Mouse (Mus musculus) Patski (cell line): ENCODE results near the gene Zfp202. TPM values are rescaled to one million over a fixed set of nuclear protein-coding genes. Genes with fewer than 3 reads are reported as not detected.
"Not testable (repeated sequence)": the region's sequence is repeated elsewhere in the genome, so short reads cannot be mapped to it uniquely, and the experiment has no call there.

Experiments used
- ATAC-seq: fragments of 100-300 bp; one replicate; pipeline ENCODE4 v1.8.0; 2021
- CTCF ChIA-PET: fragments of 350-600 bp; sonication (Branson Sonifier 250); formaldehyde crosslinking; loops from one replicate; lab custom pipeline; 2022; ENCODE audit warnings: inconsistent platforms; lab: Charles Lee
- POLR2A ChIA-PET: fragments of 350-600 bp; sonication (Branson Sonifier 250); formaldehyde crosslinking; loops from one replicate; lab custom pipeline; 2022; ENCODE audit warnings: antibody characterized with exemption, inconsistent platforms; lab: Charles Lee
- DNase-seq: peaks from one replicate; pipeline ENCODE4 v3.0.0-alpha.2; 2011; ENCODE audit warnings: low read depth, low spot score
- H3K27me3 ChIP-seq: fragments of 371-371 bp; one replicate; pipeline ENCODE4 v1.5.1; 2021
- CTCF ChIP-seq: fragments of 100-300 bp; IDR thresholded peaks from one replicate; pipeline ENCODE4 v1.5.1; 2021
- in situ Hi-C: fragments of 300-500 bp; cut with MboI; formaldehyde crosslinking; loops from 3 replicates; pipeline ENCODE4 v1.11.1; 2018; ENCODE audit warnings: low pct_unique_long_range_greater_than_20kb, mixed read lengths
- polyA plus RNA-seq: library from polyadenylated mRNA; unstranded; gene quantifications from one replicate; pipeline ENCODE4 v1.2.3, GENCODE M21; 2021

Gene Zfp202
- 4.9 TPM for polyA plus RNA-seq

DNA sequence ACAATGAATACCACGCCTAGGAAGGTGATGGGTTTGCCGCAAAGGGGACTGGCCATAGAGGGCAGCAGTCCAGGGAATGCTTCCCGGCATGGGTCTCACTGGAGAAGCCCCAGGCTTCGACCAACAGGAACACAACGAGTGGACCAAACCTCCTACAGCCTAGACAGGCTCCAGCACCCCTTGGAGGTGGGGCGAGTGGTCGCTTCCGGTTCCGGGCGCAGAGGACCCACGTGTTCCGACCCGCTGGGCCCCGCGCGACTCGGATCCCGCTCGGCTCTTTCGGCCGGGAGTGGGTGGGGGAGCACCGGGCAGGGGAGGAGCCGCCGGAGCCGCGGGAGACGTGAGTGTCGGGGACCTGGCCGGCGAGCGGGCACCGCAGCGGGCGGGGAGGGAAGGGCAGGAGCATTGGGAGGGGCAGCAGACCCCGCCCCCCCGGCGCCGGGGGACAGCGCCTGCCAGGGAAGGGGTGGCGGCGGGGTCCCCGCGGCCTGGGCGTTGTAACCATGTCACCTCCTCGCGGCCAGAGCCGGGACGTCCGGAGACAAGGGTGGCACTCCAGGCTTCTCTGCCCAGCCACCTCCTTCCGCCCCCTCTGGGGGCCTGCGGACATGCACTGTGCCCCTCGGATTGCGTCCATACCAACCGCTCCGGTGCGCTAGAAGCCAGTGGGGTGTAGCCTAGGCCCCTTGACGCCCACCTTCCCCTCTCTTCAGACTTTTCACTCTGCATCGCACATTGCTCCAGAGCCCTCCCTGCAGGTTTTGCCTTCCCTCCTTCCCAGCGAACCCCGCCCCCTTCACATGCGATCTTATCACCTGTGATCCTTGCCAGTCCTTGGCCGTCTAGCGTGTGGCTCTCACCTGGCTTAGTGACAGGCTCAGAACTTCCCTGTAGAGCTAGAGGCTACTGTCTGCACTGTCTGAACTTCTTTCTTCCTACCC lies at the start of gene Zfp202:
Gene Zfp202 (plus strand): TSS at position 219 of the 941 bp plus-strand sequence.
- H3K27me3 ChIP-seq, result no peaks in the 10 kb centered on the region
- ATAC-seq, result peak; percentile 94
- DNase-seq, result peak; percentile 57
- peak; percentile 88 for TF ChIP-seq CTCF
- in situ Hi-C loops, result loop anchor here (5.0 kb wide), 1 partner anchor 75 kb away; no protein-coding TSS in a partner anchor
- POLR2A ChIA-PET, result no interaction called here
- CTCF ChIA-PET, result interaction anchor here (1.3 kb wide), 1 partner anchor 75 kb away, joined by 3 read pairs; no protein-coding TSS in a partner anchor

DNA sequence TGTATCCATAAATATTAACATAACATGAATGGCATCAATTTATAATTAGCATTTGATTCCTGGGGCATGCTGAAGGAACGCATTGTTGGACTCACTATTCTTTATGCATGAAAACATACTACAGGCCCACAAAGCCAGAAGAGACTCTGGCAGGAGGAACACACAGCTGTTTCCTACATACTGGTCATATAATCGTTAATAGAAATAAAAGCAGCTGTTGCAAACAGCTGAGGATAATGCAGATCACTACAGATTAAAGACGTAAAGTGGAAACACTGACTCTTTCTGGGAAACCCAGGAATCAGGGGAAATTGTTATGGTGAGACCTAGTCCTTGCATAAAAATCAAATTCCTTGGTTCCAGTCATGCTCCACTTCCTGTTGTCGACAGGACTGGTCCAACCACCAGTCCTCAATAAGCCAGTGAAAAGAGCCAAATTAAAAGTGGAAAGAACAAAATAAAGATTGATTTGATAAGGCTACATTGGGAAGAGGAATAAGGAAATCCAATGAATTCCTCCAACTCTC lies 36.9 kb upstream of the Zfp202 start:
- H3K27me3 ChIP-seq, result no peaks in the 10 kb centered on the region
- DNase-seq, result no peak
- ChIA-PET CTCF (no interaction called here), POLR2A (no interaction called here)
- ATAC-seq, result no peak
- no peak for TF ChIP-seq CTCF
- in situ Hi-C loops, result no loop called here

DNA sequence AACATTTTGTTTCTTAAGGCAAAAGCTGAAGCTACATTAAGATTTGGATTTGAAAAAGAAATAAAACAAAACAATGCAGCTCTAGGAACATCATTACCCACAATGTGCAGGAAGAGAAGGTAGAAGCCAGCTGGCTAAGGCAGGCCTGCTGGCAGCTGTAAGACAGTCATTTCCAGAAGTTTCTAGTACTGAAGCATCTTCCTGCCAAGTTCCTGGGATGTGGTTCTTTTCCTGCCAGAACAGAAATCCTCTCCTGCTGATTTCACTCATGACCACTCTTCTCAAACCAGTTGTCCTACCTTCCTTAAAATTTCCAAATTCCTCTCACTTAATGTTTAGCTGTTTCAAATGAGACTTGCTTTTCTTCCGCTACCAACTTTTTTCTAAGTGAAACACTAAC lies 25.7 kb upstream of the Zfp202 start:
- POLR2A ChIA-PET, result no interaction called here
- no peaks in the 10 kb centered on the region for H3K27me3 ChIP-seq
- in situ Hi-C loops, result no loop called here
- no peak for TF ChIP-seq CTCF
- CTCF ChIA-PET, result no interaction called here
- DNase-seq (no peak), ATAC-seq (no peak)

DNA sequence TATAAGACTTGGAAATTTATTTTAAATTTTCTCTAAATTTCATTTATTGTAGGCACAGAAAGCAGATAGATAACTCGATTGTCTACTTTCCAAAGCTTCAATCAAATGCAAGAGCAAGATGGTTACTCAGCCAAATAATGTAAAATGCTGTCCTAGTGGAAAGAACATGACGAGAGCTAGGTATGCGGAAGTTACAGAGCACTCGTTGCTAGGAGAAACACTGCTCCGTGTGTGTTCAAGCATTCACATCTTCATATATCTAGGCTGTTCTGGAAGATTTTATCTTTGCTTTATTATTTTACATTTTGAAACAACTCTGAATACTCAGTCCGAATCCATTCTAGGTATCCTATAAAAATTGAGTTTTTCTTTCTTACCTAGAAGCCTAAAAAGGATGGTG lies 15.1 kb upstream of the Zfp202 start:
- ATAC-seq (peak; percentile 90), DNase-seq (no peak)
- TF ChIP-seq CTCF, result no peak
- POLR2A ChIA-PET, result no interaction called here
- H3K27me3 ChIP-seq, result no peaks in the 10 kb centered on the region
- in situ Hi-C loops, result no loop called here
- CTCF ChIA-PET, result no interaction called here

DNA sequence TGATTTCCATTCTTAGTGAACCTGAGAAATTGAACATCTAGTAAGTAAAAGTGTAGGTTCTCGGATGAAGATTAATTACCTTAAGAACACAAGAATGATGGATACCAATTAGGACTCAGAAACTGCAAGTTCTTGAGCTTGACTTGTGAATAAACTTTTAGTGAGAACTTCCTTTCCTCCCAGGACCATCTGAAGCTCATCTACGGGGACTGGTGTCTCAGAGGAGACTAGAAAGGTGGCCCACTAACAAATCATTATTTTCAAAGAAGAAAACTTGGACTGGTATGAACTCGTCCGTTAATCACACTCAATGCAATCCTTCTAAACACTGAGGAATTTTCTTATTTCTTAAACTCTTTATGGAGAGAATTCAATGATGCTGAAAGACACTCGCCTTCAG lies 11.5 kb upstream of the Zfp202 start, which contains the start of gene Olfr986:
Gene Olfr986 (plus strand): TSS at position 301 of the 400 bp plus-strand sequence.
- DNase-seq (no peak), ATAC-seq (no peak)
- no peak for TF ChIP-seq CTCF
- in situ Hi-C loops, result no loop called here
- ChIA-PET POLR2A (no interaction called here), CTCF (interaction anchor here (1.4 kb wide), 1 partner anchor 64 kb away, joined by 3 read pairs; no protein-coding TSS in a partner anchor)
- H3K27me3 ChIP-seq, result no peaks in the 10 kb centered on the region

DNA sequence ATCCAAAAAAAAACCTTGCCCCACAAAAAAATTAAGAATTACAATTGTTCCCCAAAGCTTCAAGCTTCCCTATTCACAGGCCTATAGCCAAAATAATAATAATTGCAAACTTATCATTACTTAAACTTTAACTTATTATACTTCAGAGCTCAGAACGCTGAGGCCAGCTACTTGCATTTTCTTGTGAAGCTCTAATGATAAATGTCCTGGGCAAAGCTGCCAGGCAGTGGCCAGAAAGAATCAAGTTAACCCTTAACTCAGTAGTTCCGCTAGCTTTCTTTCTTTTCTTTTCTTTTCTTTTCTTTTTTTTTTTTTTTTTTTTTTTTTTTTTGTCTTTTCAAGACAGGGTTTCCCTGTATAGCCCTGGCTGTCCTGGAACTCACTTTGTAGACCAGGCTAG lies 7.0 kb upstream of the Zfp202 start:
- in situ Hi-C loops, POLR2A ChIA-PET, CTCF ChIA-PET, H3K27me3 ChIP-seq, ATAC-seq, DNase-seq: not testable (repeated sequence)

DNA sequence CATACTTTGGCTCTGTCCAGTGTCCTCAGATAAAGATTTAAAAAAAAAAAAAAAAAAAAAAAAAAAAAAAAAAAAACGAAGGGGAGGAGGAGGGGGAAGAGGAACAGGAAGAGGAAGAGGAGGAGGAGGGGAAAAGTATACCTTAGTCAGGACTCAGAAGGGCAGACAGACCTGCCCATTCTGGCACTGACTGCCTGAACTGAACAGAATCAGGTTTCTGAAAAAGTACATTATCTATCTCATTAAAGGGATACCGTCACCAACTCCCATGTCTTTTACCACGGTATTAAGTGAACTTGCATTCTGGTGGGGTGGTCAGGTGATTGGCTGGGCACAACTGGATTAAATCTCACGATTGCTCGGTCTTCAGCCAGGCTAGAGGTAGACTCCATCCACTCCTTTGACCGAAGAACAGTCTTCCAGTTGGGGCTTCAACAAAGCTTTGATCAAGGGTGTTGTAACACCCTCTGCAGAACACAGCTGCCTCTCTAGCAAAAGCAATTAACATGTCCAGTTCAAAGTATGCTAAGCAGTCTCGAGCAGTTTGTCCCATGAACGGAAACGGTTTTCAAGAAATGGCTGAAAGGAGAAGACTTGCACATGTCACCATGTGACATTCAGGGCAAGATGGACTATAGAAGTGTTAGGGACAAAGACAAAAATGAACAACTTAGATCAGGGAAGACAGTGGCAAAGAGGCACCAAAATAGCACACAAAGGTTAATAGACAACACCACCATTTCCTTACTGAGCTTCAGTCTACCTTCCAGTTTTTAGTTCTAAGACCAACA lies 835 bp upstream of the Zfp202 start:
- in situ Hi-C loops, result loop anchor here (5.0 kb wide), 1 partner anchor 74 kb away; no protein-coding TSS in a partner anchor
- no peak for ATAC-seq
- DNase-seq, result no peak
- TF ChIP-seq CTCF, result no peak
- H3K27me3 ChIP-seq, result no peaks in the 10 kb centered on the region
- ChIA-PET CTCF (no interaction called here), POLR2A (no interaction called here)

DNA sequence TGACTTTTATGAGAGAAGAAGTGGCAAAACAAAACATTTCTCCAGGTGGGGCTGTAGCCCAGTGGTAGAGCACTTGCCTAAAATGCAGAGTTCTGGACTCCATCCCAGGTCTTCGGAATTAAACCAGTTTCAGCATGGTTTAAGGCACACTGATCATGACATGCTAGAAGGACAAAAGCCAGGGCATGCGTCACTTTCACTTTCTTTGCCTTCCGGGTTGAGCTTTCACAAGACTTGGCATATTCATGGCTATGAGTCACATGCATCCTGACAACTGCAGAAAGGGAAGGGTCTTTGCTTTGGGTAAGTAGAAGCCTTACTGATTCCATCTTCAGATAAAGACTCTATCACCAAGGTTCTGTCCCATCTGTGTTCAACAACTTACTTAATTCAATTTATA lies 3.9 kb downstream of the Zfp202 start:
- in situ Hi-C loops, result no loop called here
- TF ChIP-seq CTCF, result no peak
- DNase-seq (no peak), ATAC-seq (no peak)
- ChIA-PET CTCF (interaction anchor here (1.1 to 1.9 kb wide), 2 partner anchors 10 to 134 kb away, joined by 3 to 4 read pairs; no protein-coding TSS in a partner anchor), POLR2A (no interaction called here)
- H3K27me3 ChIP-seq, result no peaks in the 10 kb centered on the region

DNA sequence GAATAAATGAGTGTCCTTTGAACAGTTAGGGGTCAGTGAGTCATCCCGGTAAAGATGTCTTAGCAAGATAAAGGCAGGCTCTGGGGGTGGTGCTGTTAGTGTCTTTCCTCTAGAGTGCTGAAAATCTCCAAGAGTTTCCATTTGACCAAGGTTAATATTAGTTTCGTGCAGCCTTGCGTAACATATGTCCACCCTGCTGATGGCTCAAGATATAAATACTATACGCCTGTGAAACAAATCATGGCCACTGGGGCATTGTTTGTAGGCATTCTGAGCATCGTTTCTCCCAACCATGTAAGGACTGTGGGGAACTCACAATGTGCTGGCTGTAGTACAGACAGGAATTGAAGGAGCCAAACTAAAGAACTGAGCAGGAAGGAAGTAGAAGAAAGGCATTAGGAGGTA lies 14.4 kb downstream of the Zfp202 start:
- ATAC-seq, result peak; percentile 73
- no peaks in the 10 kb centered on the region for H3K27me3 ChIP-seq
- POLR2A ChIA-PET, result no interaction called here
- CTCF ChIA-PET, result interaction anchor here (1.7 kb wide), 1 partner anchor 10 kb away, joined by 4 read pairs; no protein-coding TSS in a partner anchor
- peak; percentile 12 for TF ChIP-seq CTCF
- in situ Hi-C loops, result no loop called here
- no peak for DNase-seq

DNA sequence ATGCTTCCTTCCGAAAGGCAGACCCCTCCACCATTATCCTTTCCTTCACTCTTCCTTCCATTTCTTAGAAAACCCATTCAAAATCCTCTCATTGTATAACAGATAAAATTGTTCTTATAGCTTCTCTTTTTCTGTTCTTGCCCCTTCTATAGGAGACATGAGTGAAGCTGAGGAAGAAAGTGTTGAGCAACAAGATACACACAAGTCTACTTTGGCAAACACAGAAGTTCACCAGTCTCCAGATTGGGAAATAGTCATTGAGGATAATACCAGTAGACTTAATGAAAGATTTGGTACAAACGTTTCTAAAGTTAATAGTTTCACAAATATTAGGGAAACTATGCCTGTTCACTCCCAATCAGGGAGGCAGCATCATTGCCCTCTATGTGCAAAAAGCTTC lies 18.6 kb downstream of the Zfp202 start:
- no peaks in the 10 kb centered on the region for H3K27me3 ChIP-seq
- DNase-seq, result no peak
- CTCF ChIA-PET, result no interaction called here
- no peak for TF ChIP-seq CTCF
- in situ Hi-C loops, result no loop called here
- ATAC-seq, result no peak
- POLR2A ChIA-PET, result no interaction called here
